ENCODE assay signal across 8 mouse cellular contexts in the genomic region with DNA sequence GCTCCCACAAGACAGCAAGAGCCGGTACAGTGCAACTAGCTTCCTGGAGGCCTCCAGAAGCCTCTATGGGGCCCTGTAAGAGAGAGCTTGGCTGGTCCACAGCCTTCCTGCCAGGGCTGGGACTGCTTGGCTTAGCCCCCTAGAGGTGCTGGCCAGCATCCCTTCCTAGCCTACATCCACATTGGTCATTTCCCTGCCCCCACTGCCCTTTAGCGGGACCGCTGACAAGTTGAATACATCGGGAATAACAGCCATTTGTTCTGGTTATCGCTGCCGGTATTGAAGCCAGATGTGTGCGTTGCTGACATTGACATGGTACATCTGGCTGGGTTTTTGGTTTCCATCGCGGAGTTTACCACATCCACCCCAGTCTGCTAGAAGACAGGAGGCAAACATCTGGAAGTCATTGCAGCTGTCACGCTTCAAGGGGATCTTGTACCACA.
A peak's percentile ranks its signal among the peaks of the same experiment; 100 is the strongest.
DNase-seq lines count a peak whose midpoint lies in the region; ATAC-seq and TF ChIP-seq lines count a peak whose summit lies in the region.

No protein-coding gene starts in this region.

- DNase-seq in gastrocnemius, adult 2 months: peak; percentile 27
- no peak for DNase-seq in gastrocnemius, adult 8-10 months (ENCODE audit: low spot score in 2 of 2)
- peak; percentile 99 for DNase-seq in embryonic facial prominence, embryonic 11.5 days (ENCODE audit: low spot score)
- DNase-seq in heart, postnatal 4 days: peak; percentile 80
- DNase-seq in lung, adult 2 months: peak; percentile 17
- DNase-seq in left cerebral cortex, postnatal 14 days (ENCODE audit: low spot score in 2 of 2): no peak
- DNase-seq in left cerebral cortex, postnatal 4 days: no peak
- no peak for DNase-seq in T-cell, adult 2 months (ENCODE audit: low spot score)

- no peak for TF ChIP-seq CTCF in gastrocnemius, adult 2 months (IDR thresholded peaks at IDR 0.05)
- TF ChIP-seq CTCF in lung, adult 2 months (IDR thresholded peaks at IDR 0.05; ENCODE audit: insufficient read depth, low read length): no peak

- WGBS in embryonic facial prominence, embryonic 11.5 days: 25% methylated on average over 10 of the region's 10 CpGs
- 61% methylated on average over 10 of the region's 10 CpGs for WGBS in lung, adult 2 months

- no peaks in the 10 kb centered on the region for H3K27me3 ChIP-seq in embryonic facial prominence, embryonic 11.5 days (ENCODE audit: control insufficient read depth, insufficient read depth, low read length)

- no peaks in the 10 kb centered on the region; the same call in 1 of the 2 replicates for H3K4me1 ChIP-seq in embryonic facial prominence, embryonic 11.5 days (ENCODE audit: control insufficient read depth, insufficient read depth, low read length)
- H3K4me1 ChIP-seq in lung, adult 2 months (ENCODE audit: control insufficient read depth, insufficient read depth, low read length): no peaks in the 10 kb centered on the region

- TF ChIP-seq POLR2A in lung, adult 2 months (IDR thresholded peaks at IDR 0.05; ENCODE audit: borderline replicate concordance, extremely low read depth, low read depth, low read length): no peak

- H3K4me2 ChIP-seq in embryonic facial prominence, embryonic 11.5 days (ENCODE audit: low read depth, low read length): 0 out of 2 replicates have a peak overlapping the region, but pooled peaks have one; percentile 1

- no peak overlapping the region for H3K4me3 ChIP-seq in gastrocnemius, adult 2 months
- no peak overlapping the region for H3K4me3 ChIP-seq in embryonic facial prominence, embryonic 11.5 days (ENCODE audit: low read depth, low read length)
- no peak overlapping the region for H3K4me3 ChIP-seq in lung, adult 2 months (replicated peaks; ENCODE audit: extremely low read depth, low read depth, low read length)

- no peaks in the 10 kb centered on the region for H3K9me3 ChIP-seq in embryonic facial prominence, embryonic 11.5 days (replicated peaks; ENCODE audit: control insufficient read depth, low read length)

- H3K36me3 ChIP-seq in embryonic facial prominence, embryonic 11.5 days (replicated peaks; ENCODE audit: control insufficient read depth, insufficient read depth, low read depth, low read length): no peaks in the 10 kb centered on the region

- H3K9ac ChIP-seq in embryonic facial prominence, embryonic 11.5 days (replicated peaks; ENCODE audit: low read length): no peak overlapping the region

- peak overlapping the region; percentile 51 for H3K27ac ChIP-seq in gastrocnemius, adult 2 months
- peak overlapping the region; percentile 84 for H3K27ac ChIP-seq in embryonic facial prominence, embryonic 11.5 days (replicated peaks; ENCODE audit: low read depth, low read length)

- intact Hi-C loops in gastrocnemius, adult 2 months (cut with DNase I): no loop called here
- intact Hi-C loops in left cerebral cortex, postnatal 14 days (cut with DNase I): no loop called here
- intact Hi-C loops in left cerebral cortex, postnatal 4 days (cut with DNase I): no loop called here

- peak; percentile 90 for ATAC-seq in embryonic facial prominence, embryonic 11.5 days (replicated peaks; ENCODE audit: insufficient number of reproducible peaks, low FRiP score, low TSS enrichment, low read depth)

Comparison
In these comparisons a context has a peak if more than half of its experiments do, and no peak if none do; other contexts are left out.
1. DNase-seq: peak in gastrocnemius, adult 2 months (single experiment), embryonic facial prominence, embryonic 11.5 days (single experiment), heart, postnatal 4 days (single experiment) and lung, adult 2 months (single experiment); none in gastrocnemius, adult 8-10 months (0 of 2), left cerebral cortex, postnatal 14 days (0 of 2), left cerebral cortex, postnatal 4 days (single experiment) and T-cell, adult 2 months (single experiment).